Mouse (Mus musculus) ES-E14 (cell line): ENCODE data around the gene Suco.

Experiments
- CHD2 ChIP-seq: IDR thresholded peaks from 2 replicates; pipeline ENCODE4 v1.6.1; 2014; ENCODE audit warnings: mild to moderate bottlenecking, low read depth, low read length, inconsistent platforms
- MAFK ChIP-seq: IDR thresholded peaks from 2 replicates; pipeline ENCODE4 v1.6.1; 2014; ENCODE audit warnings: mild to moderate bottlenecking, low read depth, low read length, inconsistent platforms; ENCODE audit not compliant: insufficient read depth
- ZC3H11A ChIP-seq: IDR thresholded peaks from 2 replicates; pipeline ENCODE4 v1.6.1; 2012; ENCODE audit warnings: low read depth, mild to moderate bottlenecking, inconsistent platforms, low read length, borderline replicate concordance
- ZNF384 ChIP-seq: IDR thresholded peaks from 2 replicates; pipeline ENCODE4 v1.6.1; 2012; ENCODE audit warnings: low read depth, low read length, inconsistent platforms

DNA sequence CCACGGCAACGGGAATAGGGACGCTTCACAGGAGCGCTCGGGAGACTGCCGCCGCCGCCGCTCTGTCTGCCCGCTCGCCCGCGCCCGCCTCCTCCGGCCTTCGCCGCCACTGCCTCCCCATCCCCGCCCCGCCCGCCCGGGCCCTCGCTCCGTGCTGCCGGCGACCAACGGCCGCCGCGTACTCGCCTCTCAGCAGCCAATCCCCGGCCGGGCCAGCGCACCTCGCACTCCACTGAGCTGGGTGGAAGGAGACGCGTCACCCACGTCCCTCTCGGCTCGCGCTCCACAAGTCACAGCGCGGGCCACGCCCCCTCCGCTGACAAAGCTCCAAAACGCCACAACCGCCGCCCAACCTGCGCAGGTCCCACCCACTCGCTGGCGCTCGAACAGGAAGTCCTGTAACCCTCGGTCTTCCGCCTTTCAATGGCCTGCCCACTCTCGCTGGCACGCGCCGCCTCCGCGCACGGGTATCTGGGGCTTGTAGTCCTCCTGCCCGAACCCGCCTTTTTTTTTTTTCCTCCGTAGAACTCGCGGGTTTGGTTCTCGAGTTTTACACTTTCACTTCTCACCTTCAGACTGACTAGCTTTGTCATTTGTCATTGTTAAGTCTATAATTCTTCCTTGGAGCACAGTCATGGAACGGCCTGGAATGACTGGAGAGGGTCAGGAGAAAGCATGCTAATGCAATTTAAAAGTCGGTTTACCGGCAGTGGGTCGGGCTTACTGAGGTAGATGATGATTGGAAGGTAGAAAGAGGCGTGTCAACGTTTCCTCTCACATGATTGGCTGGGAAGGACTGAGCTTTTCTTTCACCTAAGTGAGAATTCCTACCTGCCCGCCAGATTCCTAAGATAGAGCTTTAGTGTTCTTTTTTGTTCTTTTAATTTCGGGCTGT, at the start of gene Suco:
- TF ChIP-seq ZNF384, result peak; percentile 97
- TF ChIP-seq MAFK, result no peak
- TF ChIP-seq CHD2, result no peak; the same call in 1 of the 2 replicates
- TF ChIP-seq ZC3H11A, result no peak
